Mouse (Mus musculus) mesoderm, embryonic 11.5 days (tissue): ENCODE measurements around the gene Lrrc75b.

Source experiments
- DNase-seq: peaks from one replicate; pipeline ENCODE4 v3.0.0-alpha.2; 2012; ENCODE audit warnings: low read depth, low spot score

Gene Lrrc75b

GRCm38 (mm10) chr10:75559676-75560548, at the start of gene Lrrc75b:
Gene Lrrc75b (minus strand): TSS chr10:75560330.
- DNase-seq, result peak; percentile 29

GRCm38 (mm10) chr10:75608975-75609374, 48.8 kb upstream of the Lrrc75b start:
- no peak for DNase-seq

DNA sequence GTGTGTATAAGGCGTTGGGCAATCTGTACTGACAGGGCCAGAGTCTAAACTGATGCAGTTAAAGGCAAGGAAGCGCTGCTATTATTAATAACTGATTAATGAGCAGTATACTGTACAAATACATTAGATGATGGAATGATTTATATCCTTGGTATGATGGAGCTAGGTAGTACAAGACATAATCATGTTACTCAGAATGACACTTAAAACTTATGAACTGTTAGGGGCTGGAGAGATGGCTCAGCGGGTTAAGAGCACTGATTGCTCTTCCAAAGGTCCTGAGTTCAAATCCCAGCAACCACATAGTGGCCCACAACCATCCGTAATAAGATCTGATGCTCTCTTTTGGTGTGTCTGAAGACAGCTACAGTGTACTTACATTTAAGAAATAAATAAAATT, 47.1 kb upstream of the Lrrc75b start:
- DNase-seq, result no peak

GRCm38 (mm10) chr10:75605162-75605846, 45.2 kb upstream of the Lrrc75b start:
- no peak for DNase-seq

- no peak for DNase-seq
Observed at GRCm38 (mm10) chr10:75600189-75600730, 40.1 kb upstream of the Lrrc75b start.

- DNase-seq, result no peak
Observed at GRCm38 (mm10) chr10:75595981-75596380, 35.9 kb upstream of the Lrrc75b start.

DNA sequence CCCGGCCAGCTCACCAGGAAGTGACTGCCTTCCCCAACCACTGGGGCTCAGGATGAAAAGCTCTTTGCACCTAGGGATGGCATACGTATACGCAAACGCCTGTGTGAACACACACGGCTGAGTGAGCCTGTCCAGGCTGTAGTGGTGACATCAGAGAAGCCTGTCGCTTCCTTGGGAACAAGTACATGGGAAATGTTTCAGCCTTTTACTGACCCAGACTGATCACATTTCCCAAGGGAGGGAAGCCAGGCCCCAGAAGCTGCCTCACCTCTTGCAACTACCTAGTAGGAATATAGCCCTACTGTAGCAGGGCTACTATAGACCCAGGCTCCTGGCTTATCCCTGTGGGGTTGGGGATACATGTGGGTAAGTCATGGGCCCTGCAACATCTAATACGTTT, 32.5 kb upstream of the Lrrc75b start:
- no peak for DNase-seq

DNA sequence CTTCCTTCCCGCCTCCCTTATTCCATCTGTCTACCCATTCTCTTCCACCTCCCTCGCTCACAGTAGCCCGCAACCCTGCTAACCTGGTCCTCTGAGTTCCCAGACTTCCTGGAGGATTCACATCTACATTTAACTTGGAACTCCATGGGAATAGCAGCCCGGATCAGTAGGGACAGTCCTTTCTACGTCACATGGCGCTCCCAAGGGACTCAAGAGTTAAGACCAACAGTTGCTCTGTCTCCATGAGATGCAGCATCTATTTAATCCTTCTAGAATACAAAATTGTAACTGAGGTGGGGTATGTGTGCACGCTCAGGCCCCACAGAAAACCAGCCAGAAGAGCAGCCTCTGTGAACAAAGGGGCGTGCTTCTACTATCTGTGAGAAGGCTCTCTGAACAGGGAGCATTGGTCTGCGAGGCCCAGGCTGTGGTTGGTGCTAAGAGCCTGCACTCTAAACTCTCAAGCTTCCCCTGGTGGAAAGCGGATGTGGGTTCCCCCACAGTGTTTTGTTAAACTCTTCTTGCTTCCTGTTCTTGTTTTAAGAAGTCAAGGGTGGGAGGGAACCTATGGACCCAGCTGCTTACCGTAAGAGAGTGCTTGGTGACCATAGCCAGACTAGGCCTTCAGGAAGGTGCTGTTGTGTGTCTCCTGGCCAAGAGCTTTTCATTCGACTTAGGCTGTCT, 31.2 kb upstream of the Lrrc75b start:
- no peak for DNase-seq

GRCm38 (mm10) chr10:75589651-75590050, 29.5 kb upstream of the Lrrc75b start:
- DNase-seq, result no peak

GRCm38 (mm10) chr10:75589129-75589528, 29.0 kb upstream of the Lrrc75b start, which contains the start of gene Ggt5:
Gene Ggt5 (plus strand): TSS chr10:75589340.
- peak; percentile 36 for DNase-seq

- no peak for DNase-seq
Observed at GRCm38 (mm10) chr10:75588336-75588735, 28.2 kb upstream of the Lrrc75b start.

DNA sequence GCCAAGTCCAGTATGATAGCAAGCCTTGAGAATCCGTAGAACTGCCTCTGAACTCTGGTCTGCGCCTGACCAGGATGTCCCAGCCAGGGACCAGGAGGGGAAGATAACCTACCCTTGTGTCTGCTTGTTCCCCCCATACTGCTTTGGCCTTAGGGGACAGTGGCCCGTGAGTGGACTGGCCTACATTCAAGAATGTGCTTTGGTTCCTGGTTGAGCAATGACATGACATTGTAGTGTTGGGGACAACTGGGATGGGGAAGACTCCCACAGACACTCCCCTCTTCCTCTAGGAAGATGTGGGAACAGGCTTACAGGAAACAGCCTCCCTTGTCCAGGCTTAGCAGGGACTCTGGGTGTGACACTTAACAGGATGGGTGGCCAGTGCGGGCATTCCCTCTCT, 27.7 kb upstream of the Lrrc75b start:
- DNase-seq, result no peak

- no peak for DNase-seq
Observed at GRCm38 (mm10) chr10:75586553-75586879, 26.4 kb upstream of the Lrrc75b start.

- peak; percentile 90 for DNase-seq
Observed at GRCm38 (mm10) chr10:75585876-75586552, 25.9 kb upstream of the Lrrc75b start.

- DNase-seq, result no peak
Observed at GRCm38 (mm10) chr10:75579129-75579528, 19.0 kb upstream of the Lrrc75b start.

DNA sequence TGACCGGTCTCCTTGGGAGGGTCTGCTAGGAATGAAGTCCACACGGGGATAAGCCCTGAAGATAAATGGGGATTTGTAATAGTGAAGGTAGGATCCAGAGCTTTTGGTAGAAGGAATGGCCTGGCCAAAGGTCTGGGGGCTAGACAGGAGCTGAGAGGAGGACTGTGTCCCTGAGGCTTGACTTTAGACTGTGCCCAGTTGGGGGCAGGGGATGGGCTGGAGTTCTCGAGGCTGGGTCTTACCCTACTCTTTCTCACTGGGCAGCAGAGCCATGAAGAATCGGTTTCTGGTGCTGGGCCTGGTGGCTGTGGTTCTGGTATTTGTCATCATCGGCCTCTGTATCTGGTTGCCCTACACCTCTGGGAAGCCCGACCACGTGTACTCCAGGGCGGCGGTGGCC, 13.8 kb upstream of the Lrrc75b start:
- no peak for DNase-seq

DNA sequence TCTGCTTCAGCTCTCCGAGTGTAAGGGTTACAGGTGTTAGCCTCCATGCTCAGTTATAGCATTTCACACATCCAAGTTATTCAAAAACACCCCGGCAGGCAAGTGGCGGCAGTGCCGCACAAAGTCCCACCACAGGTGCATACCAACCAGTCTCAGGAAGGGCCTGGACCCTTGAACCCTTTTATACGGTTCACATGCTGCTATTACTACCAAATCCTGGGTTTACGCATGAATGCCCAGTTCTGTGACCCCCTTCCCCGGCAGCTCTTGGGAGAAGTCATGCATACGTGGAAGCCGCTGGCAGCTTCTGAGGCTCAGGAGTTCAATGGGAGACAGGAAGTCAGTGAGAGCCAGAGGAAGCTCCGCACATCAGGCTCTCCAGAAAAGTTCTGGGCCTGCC, 13.1 kb upstream of the Lrrc75b start:
- no peak for DNase-seq

- DNase-seq, result no peak
Observed at GRCm38 (mm10) chr10:75571937-75572336, 11.8 kb upstream of the Lrrc75b start.

GRCm38 (mm10) chr10:75570981-75571657, 11.0 kb upstream of the Lrrc75b start:
- DNase-seq, result no peak

GRCm38 (mm10) chr10:75568851-75569250, 8.7 kb upstream of the Lrrc75b start:
- DNase-seq, result no peak

DNA sequence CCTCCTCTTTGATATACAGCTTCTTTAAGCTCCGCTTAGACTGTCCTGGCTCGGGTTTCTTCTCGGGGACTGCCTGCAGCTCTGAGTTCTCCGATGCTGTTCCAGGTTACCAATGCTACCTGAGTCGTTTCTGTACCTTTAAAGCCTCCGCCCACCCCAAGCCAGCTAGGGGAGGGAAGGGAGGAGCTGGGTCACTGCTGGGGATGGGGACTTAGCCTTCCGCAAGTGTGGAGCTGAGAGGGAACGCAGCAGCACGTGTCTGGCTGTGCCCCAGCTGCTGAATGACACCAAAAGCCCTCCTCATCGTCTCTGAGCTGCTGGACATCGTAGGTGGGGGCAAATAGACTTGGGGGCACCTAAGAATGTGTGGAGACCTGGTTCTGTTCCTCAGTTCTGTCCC, 8.3 kb upstream of the Lrrc75b start:
- DNase-seq, result no peak
